Mouse (Mus musculus): ENCODE data around the gene Rtbdn.

Gene Rtbdn

GRCm38 (mm10) chr8:84981644-84982498 lies 35.1 kb downstream of the Rtbdn start:
- peak; percentile 63 to 81 for DNase-seq

GRCm38 (mm10) chr8:84982499-84983011 lies 35.8 kb downstream of the Rtbdn start:
- peak; percentile 51 to 56 for DNase-seq

GRCm38 (mm10) chr8:84984294-84985048 lies 37.7 kb downstream of the Rtbdn start:
- peak; percentile 75 to 87 for DNase-seq

- DNase-seq, result peak; percentile 66 to 67
Observed at GRCm38 (mm10) chr8:84985049-84985683, 38.4 kb downstream of the Rtbdn start.

GRCm38 (mm10) chr8:84985684-84986378 lies 39.0 kb downstream of the Rtbdn start:
- DNase-seq, result peak; percentile 94 to 95

- no peak for DNase-seq
Observed at GRCm38 (mm10) chr8:84986379-84986945, 39.7 kb downstream of the Rtbdn start.

GRCm38 (mm10) chr8:84987388-84987787 lies 40.6 kb downstream of the Rtbdn start:
- no peak for DNase-seq

- no peak for DNase-seq
Observed at GRCm38 (mm10) chr8:84987903-84988302, 41.1 kb downstream of the Rtbdn start.

GRCm38 (mm10) chr8:84989311-84989731 lies 42.5 kb downstream of the Rtbdn start:
- DNase-seq, result peak; percentile 55 to 59

GRCm38 (mm10) chr8:84989810-84990209 lies 43.0 kb downstream of the Rtbdn start:
- peak; percentile 93 to 96 for DNase-seq

GRCm38 (mm10) chr8:84990349-84990748 lies 43.6 kb downstream of the Rtbdn start, which contains the start of gene Hook2:
Gene Hook2, plus strand, starts transcription at chr8:84990603.
- DNase-seq, result peak; percentile 98 to 99

GRCm38 (mm10) chr8:84990836-84991235 lies 44.0 kb downstream of the Rtbdn start:
- DNase-seq, result peak; percentile 80 to 91

- no peak for DNase-seq
Observed at GRCm38 (mm10) chr8:84994375-84994774, 47.6 kb downstream of the Rtbdn start.

GRCm38 (mm10) chr8:84995680-84996079 lies 48.9 kb downstream of the Rtbdn start:
- DNase-seq, result no peak

GRCm38 (mm10) chr8:84996978-84997377 lies 50.2 kb downstream of the Rtbdn start:
- no peak for DNase-seq

GRCm38 (mm10) chr8:84997649-84998295 lies 51.0 kb downstream of the Rtbdn start:
- peak; percentile 89 to 92 for DNase-seq
